Mouse (Mus musculus) cortical plate, adult 2 months (tissue): Measurements from ENCODE around the gene Akirin1.

Experiments used
- CTCF ChIP-seq: fragments of 200-500 bp; IDR thresholded peaks from 2 replicates; pipeline ENCODE4 v1.5.1; 2011; ENCODE audit warnings: mild to moderate bottlenecking, control low read depth, low read length; ENCODE audit not compliant: insufficient read depth; ENCODE audit errors: extremely low read depth
- POLR2A ChIP-seq: fragments of 200-500 bp; IDR thresholded peaks from 2 replicates; pipeline ENCODE4 v1.6.1; 2011; ENCODE audit warnings: mild to moderate bottlenecking, low read length, control low read depth; ENCODE audit not compliant: insufficient read depth; ENCODE audit errors: extremely low read depth

- TF ChIP-seq POLR2A: no peak
- TF ChIP-seq CTCF: no peak
Observed at GRCm38 (mm10) chr4:123742891-123743290, 7.3 kb downstream of the Akirin1 start.
